Mouse (Mus musculus): ENCODE data around the gene Nsf.

DNA sequence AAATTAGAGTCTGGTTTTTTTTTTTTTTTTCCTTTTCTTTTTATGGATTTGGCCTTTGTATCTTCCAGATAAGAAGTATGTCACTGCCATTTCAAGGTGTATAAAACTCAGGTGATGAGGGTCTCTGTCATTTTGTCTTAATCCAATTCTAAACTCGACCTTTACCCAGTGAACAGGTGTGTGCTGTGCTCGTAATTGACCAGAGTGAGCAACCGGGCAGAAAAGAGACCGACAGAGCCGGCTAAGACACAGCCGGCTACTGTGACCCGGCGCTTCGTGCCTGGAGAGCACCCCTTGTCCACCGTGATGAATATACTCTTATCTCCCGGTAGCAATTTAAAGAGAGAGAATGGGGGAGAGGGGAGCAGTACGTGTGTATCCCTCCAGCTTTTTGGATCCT is 44.5 kb downstream of the Nsf start:
- no peak for TF ChIP-seq POLR2A (IDR thresholded peaks at IDR 0.05; ENCODE audit: borderline replicate concordance, extremely low read depth, insufficient read depth, insufficient read length, poor library complexity, severe bottlenecking)
- no peak for TF ChIP-seq CTCF (IDR thresholded peaks at IDR 0.05; ENCODE audit: borderline replicate concordance, extremely low read depth, insufficient read depth, insufficient read length)

All from brain, embryonic 14.5 days (tissue).